Mouse (Mus musculus) forebrain, embryonic 10.5 days (tissue): ENCODE measurements around the gene Mki67. TPM values are rescaled to one million over a fixed set of nuclear protein-coding genes. Genes with fewer than 3 reads are reported as not detected.
"Not testable (repeated sequence)": the region's sequence is repeated elsewhere in the genome, so short reads cannot be mapped to it uniquely, and the experiment has no call there.

Source experiments
- DNase-seq: peaks from one replicate; pipeline ENCODE4 v3.0.0-alpha.2; 2017; ENCODE audit warnings: low spot score; ENCODE audit errors: extremely low spot score
- H3K27ac ChIP-seq: fragments of 300-500 bp; sonication (generic); 2 replicates; pipeline ENCODE4 v1.5.1; 2016; ENCODE audit warnings: mild to moderate bottlenecking
- H3K27me3 ChIP-seq: fragments of 300-500 bp; sonication (generic); 2 replicates; pipeline ENCODE4 v1.6.1; 2016; ENCODE audit warnings: mild to moderate bottlenecking; ENCODE audit not compliant: poor library complexity, severe bottlenecking
- H3K36me3 ChIP-seq: fragments of 300-500 bp; sonication (generic); replicated peaks from 2 replicates; pipeline ENCODE4 v1.6.1; 2016; ENCODE audit warnings: mild to moderate bottlenecking, moderate library complexity
- H3K4me1 ChIP-seq: fragments of 300-500 bp; sonication (generic); 2 replicates; pipeline ENCODE4 v1.6.1; 2016
- H3K4me3 ChIP-seq: fragments of 300-500 bp; sonication (generic); 2 replicates; pipeline ENCODE4 v1.5.1; 2016; ENCODE audit warnings: mild to moderate bottlenecking, moderate library complexity
- H3K9me3 ChIP-seq: fragments of 300-500 bp; sonication (generic); 2 replicates; pipeline ENCODE4 v1.6.1; 2016; ENCODE audit warnings: mild to moderate bottlenecking, moderate library complexity
- WGBS: fragments of 180-500 bp; shearing (Covaris S2); methylation state at CpG from one replicate; pipeline ENCODE4 v1.1.7; 2016; 5-methylcytosine and 5-hydroxymethylcytosine counted together
- polyA plus RNA-seq: library from polyadenylated mRNA; unstranded; fragments of >200 nt; fragmentation: Nextera tagmentation; extraction: Ambion mirVana; gene quantifications from 2 replicates; pipeline ENCODE4 v1.2.1, GENCODE M21; 2016

Mki67 gene
- polyA plus RNA-seq, 1 experiment from 2014 or later: 53.4 TPM

DNA sequence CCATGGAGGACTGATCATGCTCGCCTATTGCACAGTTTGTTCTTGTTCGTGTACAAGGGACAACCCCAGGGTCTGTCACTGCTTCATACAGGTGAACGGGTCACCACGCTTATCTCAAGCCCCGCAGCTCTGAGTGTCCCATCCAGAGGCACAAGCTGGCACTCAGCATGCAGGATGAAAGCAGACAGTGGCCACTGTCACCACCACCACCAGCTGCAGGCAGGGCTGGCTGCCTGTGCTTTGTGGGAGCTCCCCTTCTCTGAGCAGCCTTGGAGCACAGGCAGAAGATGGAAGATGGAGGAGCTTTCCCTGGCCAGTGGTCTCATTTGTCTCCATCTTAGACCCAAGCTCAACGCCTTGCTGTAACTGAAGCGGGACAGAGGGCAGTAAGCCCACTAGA is 31.2 kb downstream of the Mki67 start:
- Histone ChIP-seq H3K4me3 (no peak overlapping the region), H3K4me1 (peaks cover 9% of the 10 kb centered on the region; the same call in 1 of the 2 replicates), H3K9me3 (no peaks in the 10 kb centered on the region), H3K27ac (no peak overlapping the region), H3K27me3 (no peaks in the 10 kb centered on the region), H3K36me3 (peaks cover 52% of the 10 kb centered on the region)
- DNase-seq: no peak
- WGBS: 89% methylated on average over 7 of the region's 7 CpGs

DNA sequence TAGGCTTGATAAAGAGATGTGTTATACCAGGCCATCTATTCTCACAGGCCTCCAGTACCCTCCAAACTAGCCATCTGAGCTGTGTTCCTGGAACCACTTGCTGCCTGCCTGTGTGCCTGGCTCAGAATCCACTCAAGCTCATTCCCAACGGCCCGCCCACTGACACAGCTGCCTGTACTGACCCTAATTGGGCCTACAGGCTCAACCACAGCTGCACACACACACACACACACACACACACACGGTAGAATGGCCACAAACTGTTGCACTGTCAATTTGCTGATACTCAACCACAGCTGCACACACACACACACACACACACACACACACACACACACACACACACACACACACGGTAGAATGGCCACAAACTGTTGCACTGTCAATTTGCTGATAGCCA is 32.1 kb downstream of the Mki67 start:
- not testable (repeated sequence) for H3K27me3 ChIP-seq, H3K9me3 ChIP-seq, H3K27ac ChIP-seq, DNase-seq, H3K4me3 ChIP-seq
- Histone ChIP-seq H3K36me3 (peaks cover 44% of the 10 kb centered on the region), H3K4me1 (peaks cover 12% of the 10 kb centered on the region)
- 77% methylated on average over 4 of the region's 4 CpGs for WGBS

DNA sequence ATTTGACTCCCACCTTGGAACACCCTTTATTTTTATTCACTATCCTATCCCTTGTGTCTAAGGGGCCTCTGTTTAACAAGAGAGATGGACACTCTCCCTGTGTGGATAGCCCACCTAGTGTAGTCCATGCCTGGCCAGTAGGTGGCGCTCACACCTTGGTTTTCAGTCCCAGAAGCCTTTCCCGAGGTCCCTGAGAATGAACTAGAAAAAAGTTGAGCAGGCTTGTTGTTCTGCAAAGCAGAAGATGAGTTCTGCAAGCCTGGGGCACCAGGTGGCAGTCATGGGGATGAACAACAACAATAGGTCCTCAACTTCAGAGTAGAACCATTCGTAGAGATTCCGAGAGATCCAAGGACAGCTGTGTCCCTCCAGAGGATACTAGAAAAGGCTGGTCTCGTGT is 35.8 kb downstream of the Mki67 start:
- Histone ChIP-seq H3K36me3 (peaks cover 6% of the 10 kb centered on the region), H3K27me3 (no peaks in the 10 kb centered on the region), H3K9me3 (no peaks in the 10 kb centered on the region), H3K4me3 (no peak overlapping the region), H3K4me1 (peaks cover 15% of the 10 kb centered on the region), H3K27ac (no peak overlapping the region)
- peak; percentile 35 for DNase-seq
- 67% methylated on average over 5 of the region's 5 CpGs for WGBS

DNA sequence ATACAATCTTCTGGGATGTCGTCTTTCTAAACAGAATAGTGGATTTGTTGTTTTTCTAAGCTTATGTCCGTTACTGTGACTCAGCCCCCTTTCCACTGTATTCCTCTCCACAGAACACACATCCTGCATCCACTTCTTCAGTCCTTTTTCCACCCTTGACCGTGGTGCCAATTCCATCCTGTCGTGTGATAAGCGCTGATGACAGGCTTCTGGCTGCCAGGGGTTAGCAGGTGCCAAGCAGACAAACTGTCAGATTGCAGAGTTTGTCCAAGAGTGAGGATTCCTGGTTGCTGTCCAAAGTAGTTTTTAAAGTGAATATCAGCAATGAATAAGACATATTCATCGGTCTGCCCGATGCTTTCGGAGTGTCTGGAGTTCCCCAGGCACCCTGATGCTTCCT is 39.4 kb downstream of the Mki67 start:
- peaks cover 10% of the 10 kb centered on the region for H3K4me1 ChIP-seq
- H3K9me3 ChIP-seq: no peaks in the 10 kb centered on the region
- 90% methylated on average over 8 of the region's 8 CpGs for WGBS
- no peaks in the 10 kb centered on the region for H3K27me3 ChIP-seq
- H3K27ac ChIP-seq: no peak overlapping the region
- DNase-seq: no peak
- H3K4me3 ChIP-seq: no peak overlapping the region
- H3K36me3 ChIP-seq: no peaks in the 10 kb centered on the region

DNA sequence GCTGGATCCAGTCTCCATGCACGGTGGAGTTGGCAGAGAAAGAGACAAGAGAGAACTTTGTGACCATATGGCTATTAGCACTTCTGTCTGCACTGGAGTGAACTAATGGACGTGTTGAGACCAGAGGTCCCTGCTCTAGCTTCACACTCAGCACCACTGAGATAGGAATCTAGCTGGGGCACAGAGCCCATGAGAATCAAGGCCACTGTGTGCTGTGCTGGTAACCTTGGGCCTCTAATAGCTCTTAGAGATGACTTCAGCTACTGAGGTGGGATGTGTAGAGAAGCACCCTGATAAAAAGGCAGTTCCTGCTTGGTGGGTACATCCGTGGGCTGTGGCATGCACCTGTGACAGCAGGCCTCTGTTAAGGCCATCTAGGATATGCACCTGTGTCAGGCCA is 42.6 kb downstream of the Mki67 start:
- H3K4me1 ChIP-seq: 0 out of 2 replicates have a peak, but pooled peaks cover 5% of the 10 kb centered on the region
- H3K27ac ChIP-seq: no peak overlapping the region
- DNase-seq: no peak
- H3K9me3 ChIP-seq: no peaks in the 10 kb centered on the region
- H3K36me3 ChIP-seq: no peaks in the 10 kb centered on the region
- no peak overlapping the region for H3K4me3 ChIP-seq
- 79% methylated on average over 3 of the region's 3 CpGs for WGBS
- no peaks in the 10 kb centered on the region; the same call in 1 of the 2 replicates for H3K27me3 ChIP-seq

DNA sequence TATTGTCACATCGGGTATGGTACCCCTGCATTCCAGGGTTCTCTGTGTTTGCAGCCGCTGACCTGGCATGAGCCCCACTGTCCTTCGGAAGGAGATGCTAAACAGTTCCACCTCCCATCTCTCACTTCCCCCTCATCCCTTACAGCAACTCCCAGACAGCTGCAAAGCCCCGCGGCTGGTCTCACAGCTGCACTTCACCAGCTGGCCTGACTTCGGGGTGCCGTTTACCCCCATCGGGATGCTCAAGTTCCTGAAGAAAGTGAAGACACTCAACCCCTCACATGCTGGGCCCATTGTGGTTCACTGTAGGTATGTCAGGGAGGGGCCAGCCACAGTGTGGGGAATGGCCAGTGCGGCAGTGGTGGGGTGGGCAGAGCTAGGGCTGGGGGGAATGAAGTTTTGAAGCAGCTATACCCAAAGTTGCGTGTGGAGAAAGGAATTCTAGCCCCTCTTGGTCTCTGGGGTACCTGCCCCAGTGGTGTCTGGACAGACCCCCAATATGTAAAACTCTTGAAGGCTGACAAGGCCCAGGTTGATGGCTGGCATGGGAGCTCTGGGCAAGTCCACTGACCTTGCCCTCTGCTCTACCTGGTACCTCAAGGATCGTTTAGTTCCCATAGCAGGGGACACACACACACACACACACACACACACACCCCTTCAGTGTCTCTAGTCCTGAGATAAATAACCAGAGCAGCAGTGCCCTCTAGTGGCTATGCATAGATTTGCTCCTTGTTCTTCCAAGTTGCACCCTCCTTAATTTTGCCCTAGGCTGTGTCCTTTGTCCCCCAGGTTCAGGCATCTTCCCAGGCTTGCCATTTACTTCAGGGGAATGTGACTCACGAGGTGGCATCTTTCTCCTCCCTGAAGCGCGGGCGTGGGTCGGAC is 47.1 kb downstream of the Mki67 start:
- Histone ChIP-seq H3K27ac (no peak overlapping the region), H3K4me3 (no peak overlapping the region)

DNA sequence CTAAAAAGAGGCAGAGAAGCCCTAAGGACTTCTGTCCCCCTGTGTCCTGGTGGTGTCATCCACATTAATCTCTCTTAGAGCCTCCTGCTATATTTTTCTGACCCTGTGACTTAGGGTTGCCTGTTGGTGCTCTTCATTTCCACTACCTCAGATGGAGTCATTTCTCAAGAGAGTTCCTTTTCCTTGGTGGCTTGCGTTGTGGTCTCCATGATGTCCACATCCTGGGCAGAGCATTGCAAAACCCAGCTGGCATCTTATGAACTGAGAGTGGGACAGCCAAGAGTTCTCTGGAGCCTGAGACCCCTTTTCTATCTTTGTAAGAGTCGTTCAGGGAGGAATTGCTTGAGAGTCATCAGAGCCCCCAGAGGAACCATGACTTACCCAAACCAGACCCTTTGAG is 49.8 kb downstream of the Mki67 start:
- Histone ChIP-seq H3K9me3 (no peaks in the 10 kb centered on the region), H3K27ac (no peak overlapping the region), H3K4me3 (no peak overlapping the region), H3K36me3 (no peaks in the 10 kb centered on the region), H3K4me1 (peaks cover 11% of the 10 kb centered on the region), H3K27me3 (no peaks in the 10 kb centered on the region; the same call in 1 of the 2 replicates)
- WGBS: 96% methylated on average over 2 of the region's 2 CpGs
- DNase-seq: no peak

More for the DNA sequence above, 47.1 kb downstream of the Mki67 start:
- DNase-seq: peak; percentile 65
- Histone ChIP-seq H3K27me3 (no peaks in the 10 kb centered on the region; the same call in 1 of the 2 replicates), H3K36me3 (no peaks in the 10 kb centered on the region), H3K9me3 (no peaks in the 10 kb centered on the region), H3K4me1 (peaks cover 11% of the 10 kb centered on the region)
- WGBS: 41% methylated on average over 16 of the region's 16 CpGs

DNA sequence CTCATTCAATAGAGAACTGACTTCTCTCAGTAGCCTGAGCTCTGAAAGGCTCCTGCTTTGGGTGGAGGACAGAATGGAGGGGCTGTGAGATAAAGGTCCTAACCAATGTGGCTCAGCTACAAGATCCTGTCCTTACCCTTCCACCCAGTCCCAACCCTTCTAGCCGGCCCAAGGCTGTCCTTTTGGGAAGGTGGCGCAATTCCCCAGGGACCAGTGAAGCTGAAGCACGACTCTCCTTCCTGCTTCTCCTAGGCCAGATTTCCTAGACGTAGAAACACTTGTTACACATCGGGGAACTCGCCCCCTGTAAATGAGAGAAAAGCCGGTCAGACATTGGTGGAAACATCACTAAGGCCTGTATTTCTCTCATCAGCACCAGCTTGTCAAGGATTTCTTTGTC is 52.0 kb downstream of the Mki67 start:
- Histone ChIP-seq H3K27me3 (no peaks in the 10 kb centered on the region; the same call in 1 of the 2 replicates), H3K4me1 (peaks cover 11% of the 10 kb centered on the region), H3K4me3 (no peak overlapping the region), H3K9me3 (no peaks in the 10 kb centered on the region), H3K36me3 (no peaks in the 10 kb centered on the region), H3K27ac (no peak overlapping the region)
- 83% methylated on average over 7 of the region's 7 CpGs for WGBS
- DNase-seq: no peak

DNA sequence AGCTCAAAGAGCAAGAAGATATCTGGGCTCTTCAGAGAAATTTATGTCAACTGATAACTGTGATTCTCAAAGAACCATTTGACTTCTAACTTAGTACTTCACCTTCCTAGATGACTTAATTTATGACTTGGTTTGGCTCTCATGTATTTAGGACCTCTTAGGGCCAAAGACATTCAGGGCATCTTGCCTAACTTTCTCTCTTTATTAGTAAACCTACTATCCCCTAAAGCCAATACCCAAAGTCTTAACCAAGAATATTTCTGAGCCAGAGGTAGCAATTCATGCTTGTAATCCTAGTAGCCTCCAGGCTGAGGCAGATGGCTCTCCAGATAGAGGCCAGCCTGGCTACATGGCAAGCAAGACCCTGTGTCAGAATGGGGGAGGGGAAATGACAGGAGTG is 55.8 kb downstream of the Mki67 start:
- H3K4me3 ChIP-seq: no peak overlapping the region
- H3K27ac ChIP-seq: no peak overlapping the region
- no peak for DNase-seq
- peaks cover 6% of the 10 kb centered on the region; the same call in 1 of the 2 replicates for H3K4me1 ChIP-seq
- no peaks in the 10 kb centered on the region for H3K27me3 ChIP-seq
- H3K36me3 ChIP-seq: no peaks in the 10 kb centered on the region
- H3K9me3 ChIP-seq: no peaks in the 10 kb centered on the region

DNA sequence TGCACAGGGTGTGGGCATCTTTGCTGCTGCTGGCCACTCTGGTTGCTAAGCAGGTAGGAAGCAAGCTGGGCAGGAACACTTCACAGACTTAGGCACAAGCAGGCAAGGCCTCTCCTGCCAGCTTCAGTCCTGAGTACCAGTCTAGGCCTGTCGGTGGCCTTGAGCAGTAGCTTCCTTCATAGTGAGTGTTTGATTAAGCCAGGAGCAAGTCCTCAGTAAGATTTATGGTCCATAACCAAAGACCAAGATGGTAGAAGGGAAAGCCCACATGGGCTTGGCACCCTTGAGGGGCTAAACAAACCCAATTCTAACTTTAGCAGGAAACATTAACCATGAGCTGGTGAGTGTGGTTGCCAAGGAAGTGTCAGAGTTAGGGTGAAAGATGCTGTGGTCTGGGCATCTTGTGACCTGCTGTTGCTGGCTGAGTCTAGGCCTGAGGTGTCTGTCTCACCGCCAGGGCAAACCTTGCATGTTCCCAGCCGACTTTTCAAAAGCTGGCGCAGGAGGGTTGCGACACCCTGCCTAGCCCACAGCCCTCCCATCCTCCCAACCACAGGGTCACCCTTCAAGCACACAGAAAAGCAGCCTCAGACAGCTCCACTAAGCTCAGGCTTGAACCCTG is 56.7 kb downstream of the Mki67 start:
- H3K36me3 ChIP-seq: no peaks in the 10 kb centered on the region
- 86% methylated on average over 5 of the region's 5 CpGs for WGBS
- H3K4me1 ChIP-seq: peaks cover 6% of the 10 kb centered on the region; the same call in 1 of the 2 replicates
- DNase-seq: no peak
- H3K4me3 ChIP-seq: no peak overlapping the region
- H3K27me3 ChIP-seq: no peaks in the 10 kb centered on the region
- H3K9me3 ChIP-seq: no peaks in the 10 kb centered on the region
- H3K27ac ChIP-seq: 0 out of 2 replicates have a peak overlapping the region, but pooled peaks have one; percentile 35

DNA sequence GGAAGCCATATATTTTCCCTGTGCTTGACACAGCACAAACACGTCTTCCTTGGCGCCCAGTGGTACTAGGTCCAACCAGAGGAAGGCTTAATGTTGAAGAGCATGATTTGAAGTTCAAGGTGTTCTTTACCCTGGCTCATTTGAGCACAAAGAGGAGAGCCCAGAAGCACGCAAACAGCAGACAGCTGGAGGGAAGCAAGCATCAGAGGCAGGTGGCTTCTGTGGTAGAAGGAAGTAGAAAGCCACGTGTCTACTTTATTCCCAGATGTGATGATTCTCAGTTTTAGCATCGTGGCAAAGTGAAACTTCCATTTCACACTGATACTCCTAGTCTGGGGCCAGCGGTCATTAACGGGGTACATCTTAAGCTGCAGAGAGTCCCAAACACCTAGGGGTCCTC is 58.0 kb downstream of the Mki67 start:
- no peak overlapping the region for H3K27ac ChIP-seq
- H3K4me1 ChIP-seq: peaks cover 6% of the 10 kb centered on the region; the same call in 1 of the 2 replicates
- H3K36me3 ChIP-seq: no peaks in the 10 kb centered on the region
- 93% methylated on average over 7 of the region's 7 CpGs for WGBS
- H3K4me3 ChIP-seq: no peak overlapping the region
- no peaks in the 10 kb centered on the region for H3K9me3 ChIP-seq
- DNase-seq: no peak
- H3K27me3 ChIP-seq: no peaks in the 10 kb centered on the region

DNA sequence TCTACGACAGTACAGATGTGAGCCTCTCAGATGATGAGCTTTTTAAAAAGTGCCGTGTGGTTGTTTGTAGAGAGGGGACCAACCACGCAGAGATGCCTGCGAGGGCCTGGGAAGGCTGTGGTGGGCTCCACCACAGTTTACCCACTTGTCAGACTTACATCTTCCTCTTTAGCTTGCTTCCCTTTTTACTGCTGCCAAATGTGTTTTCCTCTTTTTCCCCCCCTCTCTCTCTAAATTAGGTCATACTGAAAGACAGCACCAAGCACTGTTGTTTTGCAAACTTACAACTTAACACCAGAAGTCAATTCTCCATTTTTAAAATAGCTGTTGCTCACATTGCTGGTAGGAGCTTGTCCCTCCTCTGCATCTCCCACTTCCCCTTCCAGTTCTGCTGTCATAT is 61.0 kb downstream of the Mki67 start:
- WGBS: 83% methylated on average over 4 of the region's 4 CpGs
- DNase-seq: no peak
- Histone ChIP-seq H3K36me3 (no peaks in the 10 kb centered on the region), H3K27me3 (no peaks in the 10 kb centered on the region), H3K27ac (no peak overlapping the region), H3K9me3 (no peaks in the 10 kb centered on the region), H3K4me1 (peaks cover 6% of the 10 kb centered on the region; the same call in 1 of the 2 replicates), H3K4me3 (no peak overlapping the region)

DNA sequence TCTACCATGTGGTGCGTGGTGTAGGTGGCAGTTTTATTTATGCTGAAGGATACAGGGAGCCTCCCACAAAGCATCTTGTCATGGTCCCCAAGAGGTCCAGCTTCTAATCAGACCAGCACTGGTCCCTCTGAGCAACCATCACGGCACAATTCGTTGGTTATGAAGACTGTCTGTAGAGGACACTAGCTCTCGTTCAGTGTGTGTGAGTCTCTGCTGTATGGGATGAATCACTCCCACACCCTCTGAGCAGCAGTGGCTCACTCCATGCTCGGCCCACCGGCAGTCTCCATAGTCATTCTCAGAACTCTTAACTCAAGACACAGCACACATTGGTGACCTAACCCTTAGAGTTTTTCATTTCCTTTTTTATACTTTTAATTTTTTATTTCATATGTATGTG is 61.9 kb downstream of the Mki67 start:
- WGBS: 91% methylated on average over 6 of the region's 6 CpGs
- Histone ChIP-seq H3K9me3 (no peaks in the 10 kb centered on the region), H3K4me1 (peaks cover 6% of the 10 kb centered on the region; the same call in 1 of the 2 replicates), H3K36me3 (no peaks in the 10 kb centered on the region), H3K4me3 (no peak overlapping the region), H3K27ac (no peak overlapping the region), H3K27me3 (no peaks in the 10 kb centered on the region)
- no peak for DNase-seq
